Mouse (Mus musculus) myocyte (in vitro differentiated cells): ENCODE measurements around the gene Add1. TPM values are rescaled to one million over a fixed set of nuclear protein-coding genes. Genes with fewer than 3 reads are reported as not detected.

Source experiments
- H3K27me3 ChIP-seq: one replicate; pipeline ENCODE4 v1.6.1; 2011; ENCODE audit not compliant: control insufficient read depth, insufficient read depth, insufficient read length
- H3K36me3 ChIP-seq: one replicate; pipeline ENCODE4 v1.6.1; 2011; ENCODE audit not compliant: control insufficient read depth, insufficient read depth
- H3K4me2 ChIP-seq: one replicate; pipeline ENCODE4 v1.6.1; 2011; ENCODE audit warnings: low read depth, control low read depth
- H3K4me3 ChIP-seq: one replicate; pipeline ENCODE4 v1.5.1; 2011; ENCODE audit warnings: mild to moderate bottlenecking, control low read depth, moderate library complexity
- H3K79me2 ChIP-seq: one replicate; pipeline ENCODE4 v1.6.1; 2011; ENCODE audit not compliant: control insufficient read depth, insufficient read depth
- H3ac ChIP-seq: one replicate; pipeline ENCODE4 v1.6.1; 2011; ENCODE audit not compliant: control insufficient read depth, insufficient read length
- CEBPB ChIP-seq: IDR thresholded peaks from 2 replicates; pipeline ENCODE4 v1.6.1; 2011; ENCODE audit warnings: mild to moderate bottlenecking, moderate library complexity; ENCODE audit not compliant: poor library complexity, insufficient read depth, severe bottlenecking
- E2F4 ChIP-seq: IDR thresholded peaks from one replicate; pipeline ENCODE4 v1.6.1; 2011; ENCODE audit warnings: mild to moderate bottlenecking, control low read depth, moderate library complexity; ENCODE audit not compliant: insufficient read depth
- MAX ChIP-seq: IDR thresholded peaks from one replicate; pipeline ENCODE4 v1.6.1; 2011; ENCODE audit warnings: low read depth, mild to moderate bottlenecking, control low read depth
- MYOD1 ChIP-seq, 3 experiments: IDR thresholded peaks; one replicate each; pipeline ENCODE4 v1.6.1; 2011; ENCODE audit warnings: control low read depth in 2 of 3, low read depth in 2 of 3, mild to moderate bottlenecking in 2 of 3, moderate library complexity in 1 of 3; ENCODE audit not compliant: insufficient read length in 2 of 3, control insufficient read depth in 1 of 3
- POLR2A ChIP-seq: IDR thresholded peaks from one replicate; pipeline ENCODE4 v1.6.1; 2011; ENCODE audit warnings: low read depth, mild to moderate bottlenecking, control low read depth, moderate library complexity; ENCODE audit not compliant: insufficient read length
- POLR2AphosphoS2 ChIP-seq: IDR thresholded peaks from one replicate; pipeline ENCODE4 v1.6.1; 2011; ENCODE audit warnings: low read depth, control low read depth; ENCODE audit not compliant: insufficient read length
- REST ChIP-seq: IDR thresholded peaks from one replicate; pipeline ENCODE4 v1.6.1; 2011; ENCODE audit warnings: mild to moderate bottlenecking, control low read depth, moderate library complexity; ENCODE audit not compliant: insufficient read depth, insufficient read length
- SRF ChIP-seq: IDR thresholded peaks from one replicate; pipeline ENCODE4 v1.6.1; 2011; ENCODE audit warnings: low read depth; ENCODE audit not compliant: control insufficient read depth, insufficient read length
- TCF12 ChIP-seq: IDR thresholded peaks from one replicate; pipeline ENCODE4 v1.6.1; 2011; ENCODE audit warnings: mild to moderate bottlenecking, control low read depth; ENCODE audit not compliant: poor library complexity, insufficient read depth, severe bottlenecking
- TCF3 ChIP-seq: IDR thresholded peaks from one replicate; pipeline ENCODE4 v1.6.1; 2011; ENCODE audit warnings: low read depth, control low read depth; ENCODE audit not compliant: insufficient read length
- USF1 ChIP-seq: IDR thresholded peaks from one replicate; pipeline ENCODE4 v1.6.1; 2011; ENCODE audit warnings: low read depth, mild to moderate bottlenecking, control low read depth, moderate library complexity
- polyA plus RNA-seq: library from polyadenylated mRNA; unstranded; fragments of >200 nt; fragmentation: generic; extraction: Trizol; gene quantifications from one replicate; pipeline ENCODE4 v1.2.1, GENCODE M21; 2012; ENCODE audit warnings: missing spikeins

Add1 gene
- polyA plus RNA-seq, 1 experiment, result 160 TPM

DNA sequence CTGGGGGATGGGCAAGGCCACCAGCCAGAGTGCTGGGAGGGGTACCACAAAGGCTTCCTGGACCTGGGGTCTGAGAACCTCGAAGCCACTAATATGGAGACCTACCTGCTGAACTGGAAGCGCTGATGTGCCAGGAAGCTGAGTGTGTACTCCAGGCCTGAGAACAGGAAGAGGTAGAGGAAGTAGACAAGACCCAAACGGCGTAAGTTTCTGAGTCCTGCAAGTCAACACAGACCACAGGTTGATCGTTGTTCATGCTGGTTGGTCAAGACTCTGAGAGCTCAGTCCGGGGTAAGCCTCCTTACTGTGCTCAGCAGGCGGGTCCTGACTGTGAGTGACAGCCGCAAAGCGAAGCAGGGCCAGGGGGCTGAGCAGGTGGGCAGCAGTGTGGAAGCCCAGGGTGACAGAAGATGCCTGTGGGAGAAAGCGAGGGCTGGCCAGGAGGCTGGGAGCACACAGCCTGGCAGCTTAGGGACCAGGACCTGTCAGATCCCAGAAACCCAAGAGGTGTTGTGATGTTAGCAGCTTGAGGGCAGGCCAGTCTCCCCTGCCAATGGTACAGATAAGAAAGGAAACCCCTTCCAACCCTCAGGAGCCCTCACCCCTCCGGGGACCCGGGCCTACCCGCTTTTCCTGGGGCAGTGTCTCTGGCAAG lies 61.4 kb downstream of the Add1 start:
- Histone ChIP-seq H3K27me3 (no peaks in the 10 kb centered on the region), H3ac (no peak overlapping the region), H3K4me3 (peak overlapping the region; percentile 63), H3K36me3 (peaks cover 9% of the 10 kb centered on the region), H3K4me2 (no peak overlapping the region), H3K79me2 (no peaks in the 10 kb centered on the region)
- no peak for TF ChIP-seq REST
- TF ChIP-seq E2F4, result no peak
- no peak for TF ChIP-seq USF1
- TF ChIP-seq MAX, result no peak
- no peak for TF ChIP-seq TCF12
- no peak for TF ChIP-seq TCF3
- TF ChIP-seq POLR2AphosphoS2, result no peak
- TF ChIP-seq SRF, result no peak

GRCm38 (mm10) chr5:34635665-34636192 lies 62.3 kb downstream of the Add1 start:
- Histone ChIP-seq H3ac (peak overlapping the region; percentile 68), H3K79me2 (no peaks in the 10 kb centered on the region), H3K27me3 (no peaks in the 10 kb centered on the region), H3K36me3 (peaks cover 16% of the 10 kb centered on the region), H3K4me2 (peak overlapping the region; percentile 84), H3K4me3 (peak overlapping the region; percentile 63)
- peak; percentile 44 for TF ChIP-seq POLR2AphosphoS2
- no peak for TF ChIP-seq SRF

DNA sequence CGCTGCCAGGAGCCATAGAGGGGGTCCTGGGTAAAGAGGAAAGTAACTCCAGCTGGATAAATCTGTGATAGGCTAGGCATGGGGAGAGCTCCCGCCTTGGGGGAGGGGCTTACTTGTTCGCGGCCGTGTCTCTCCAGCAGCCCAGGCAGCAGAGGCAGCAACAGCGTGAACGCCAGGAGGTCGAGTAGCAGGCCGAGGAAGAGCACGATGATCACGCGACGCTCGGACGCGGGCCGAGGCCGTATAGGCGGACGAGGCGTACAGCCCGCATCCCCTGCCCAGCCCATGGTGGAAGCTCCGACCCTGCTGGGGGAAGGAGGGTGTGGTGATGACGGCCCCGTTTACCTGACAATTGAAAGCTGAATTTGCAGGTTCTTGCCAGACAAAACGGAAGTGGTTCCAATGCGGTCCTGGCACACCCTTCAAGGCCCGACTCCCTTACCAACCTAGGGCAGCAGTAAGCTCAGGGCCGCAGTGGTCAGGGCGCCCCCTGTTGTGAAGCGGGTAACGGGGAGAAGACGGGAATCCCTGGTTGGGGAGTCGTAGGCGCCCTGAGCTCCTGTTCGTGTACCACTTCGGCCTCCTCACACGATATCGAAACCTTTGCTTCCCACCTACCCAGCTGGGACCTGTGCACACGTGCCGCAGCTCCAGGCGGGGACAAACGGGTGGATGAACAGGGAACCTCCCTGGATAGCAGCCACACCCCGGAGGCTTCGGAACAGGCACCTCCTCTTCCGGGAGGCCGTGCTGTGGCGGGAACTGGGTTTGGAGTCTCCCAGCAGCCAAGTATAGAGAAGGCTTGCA lies 63.2 kb downstream of the Add1 start, which contains the start of gene Mfsd10:
TSS of gene Mfsd10 (minus strand) at position 732 of the 807 bp plus-strand sequence.
- peak within 1 kb of the TSS; percentile 68 for H3ac ChIP-seq
- no peaks in the 10 kb centered on the region for H3K27me3 ChIP-seq
- peaks cover 17% of the 10 kb centered on the region for H3K36me3 ChIP-seq
- peak within 1 kb of the TSS; percentile 84 for H3K4me2 ChIP-seq
- no peaks in the 10 kb centered on the region for H3K79me2 ChIP-seq
- H3K4me3 ChIP-seq, result peak within 1 kb of the TSS; percentile 63
- TF ChIP-seq E2F4 (peak; percentile 74), USF1 (no peak), MYOD1 (IDR thresholded peaks at IDR 0.05; ENCODE audit: control insufficient read depth in 1 of 3, insufficient read length in 2 of 3, low read depth in 2 of 3) (peak in 1 of 3 experiments; percentile 17), POLR2A (peak; percentile 92), POLR2AphosphoS2 (peak; percentile 91), SRF (no peak), REST (no peak), MAX (no peak)

GRCm38 (mm10) chr5:34637591-34638156 lies 64.2 kb downstream of the Add1 start:
- no peaks in the 10 kb centered on the region for H3K79me2 ChIP-seq
- no peaks in the 10 kb centered on the region for H3K27me3 ChIP-seq
- peak overlapping the region; percentile 63 for H3K4me3 ChIP-seq
- peak overlapping the region; percentile 84 for H3K4me2 ChIP-seq
- peaks cover 17% of the 10 kb centered on the region for H3K36me3 ChIP-seq
- no peak for TF ChIP-seq SRF
- TF ChIP-seq CEBPB, result no peak
- no peak for TF ChIP-seq MAX
- TF ChIP-seq MYOD1 (IDR thresholded peaks at IDR 0.05; ENCODE audit: control insufficient read depth in 1 of 3, insufficient read length in 2 of 3, low read depth in 2 of 3), result no peak
- no peak for TF ChIP-seq REST
- no peak overlapping the region for H3ac ChIP-seq

DNA sequence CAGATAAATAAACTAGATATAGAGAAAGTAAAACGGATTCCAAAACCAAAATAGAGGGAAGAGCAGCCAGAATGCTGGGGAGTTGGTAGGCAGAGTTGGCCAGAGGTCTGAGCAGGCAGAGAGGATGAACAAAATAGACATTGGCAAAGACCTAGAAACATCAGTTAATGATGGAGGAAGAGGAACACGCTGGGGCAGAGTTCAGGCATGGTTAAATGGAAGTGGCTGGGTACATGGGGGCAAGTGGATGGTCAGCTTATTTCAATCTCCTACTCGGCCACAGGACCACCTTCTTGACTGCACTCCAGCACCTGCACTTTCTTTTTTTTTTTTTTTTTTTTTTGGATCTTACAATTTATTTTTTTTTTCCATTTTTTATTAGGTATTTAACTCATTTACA lies 68.5 kb downstream of the Add1 start:
- Histone ChIP-seq H3K27me3 (no peaks in the 10 kb centered on the region), H3K36me3 (peaks cover 40% of the 10 kb centered on the region), H3K79me2 (no peaks in the 10 kb centered on the region), H3ac (no peak overlapping the region), H3K4me2 (no peak overlapping the region), H3K4me3 (no peak overlapping the region)
- no peak for TF ChIP-seq POLR2A
